Mouse (Mus musculus) olfactory bulb, adult 2 months (tissue): ENCODE measurements at regions not wholly inside any gene's neighbourhood (a gene's known extent, or its start where the extent isn't known, plus 50 kb on each side); places are given as distances from the start of the nearest gene placed in this dataset.

ENCODE experiments used
- CTCF ChIP-seq: fragments of 200-500 bp; IDR thresholded peaks from 2 replicates; pipeline ENCODE4 v1.5.1; 2012; ENCODE audit warnings: low read depth, mild to moderate bottlenecking, low read length, moderate library complexity; ENCODE audit not compliant: insufficient read depth
- POLR2A ChIP-seq: fragments of 200-500 bp; IDR thresholded peaks from 2 replicates; pipeline ENCODE4 v1.6.1; 2012; ENCODE audit warnings: mild to moderate bottlenecking, low read depth, low read length, moderate library complexity; ENCODE audit not compliant: insufficient read depth

DNA sequence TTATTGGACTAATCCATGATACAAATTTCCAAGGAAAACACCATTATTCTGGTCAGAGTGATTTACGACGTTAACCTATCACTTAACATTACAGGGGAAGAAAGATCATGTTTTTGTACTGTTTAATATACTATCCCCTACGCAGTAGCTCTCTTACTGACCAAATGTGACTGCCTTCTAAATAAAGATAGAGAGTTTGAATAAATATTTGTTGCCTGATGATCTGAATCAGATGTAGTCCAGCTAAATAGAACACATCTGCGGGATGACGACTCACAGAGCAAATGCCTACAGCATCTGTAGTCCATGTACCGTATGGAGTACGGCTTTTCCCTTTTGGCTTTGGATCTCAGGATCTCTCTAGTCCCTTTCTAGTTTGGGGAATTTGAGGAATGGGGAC lies 171.9 kb upstream of the Tenm3 start:
- TF ChIP-seq CTCF (no peak), POLR2A (no peak)
